Mouse (Mus musculus) A20 (cell line): Measurements from ENCODE around the gene Tmem25.

Source experiments
- DNase-seq: peaks from one replicate; pipeline ENCODE4 v3.0.0-alpha.2; 2011; ENCODE audit warnings: low read depth, low spot score

The Tmem25 gene

DNA sequence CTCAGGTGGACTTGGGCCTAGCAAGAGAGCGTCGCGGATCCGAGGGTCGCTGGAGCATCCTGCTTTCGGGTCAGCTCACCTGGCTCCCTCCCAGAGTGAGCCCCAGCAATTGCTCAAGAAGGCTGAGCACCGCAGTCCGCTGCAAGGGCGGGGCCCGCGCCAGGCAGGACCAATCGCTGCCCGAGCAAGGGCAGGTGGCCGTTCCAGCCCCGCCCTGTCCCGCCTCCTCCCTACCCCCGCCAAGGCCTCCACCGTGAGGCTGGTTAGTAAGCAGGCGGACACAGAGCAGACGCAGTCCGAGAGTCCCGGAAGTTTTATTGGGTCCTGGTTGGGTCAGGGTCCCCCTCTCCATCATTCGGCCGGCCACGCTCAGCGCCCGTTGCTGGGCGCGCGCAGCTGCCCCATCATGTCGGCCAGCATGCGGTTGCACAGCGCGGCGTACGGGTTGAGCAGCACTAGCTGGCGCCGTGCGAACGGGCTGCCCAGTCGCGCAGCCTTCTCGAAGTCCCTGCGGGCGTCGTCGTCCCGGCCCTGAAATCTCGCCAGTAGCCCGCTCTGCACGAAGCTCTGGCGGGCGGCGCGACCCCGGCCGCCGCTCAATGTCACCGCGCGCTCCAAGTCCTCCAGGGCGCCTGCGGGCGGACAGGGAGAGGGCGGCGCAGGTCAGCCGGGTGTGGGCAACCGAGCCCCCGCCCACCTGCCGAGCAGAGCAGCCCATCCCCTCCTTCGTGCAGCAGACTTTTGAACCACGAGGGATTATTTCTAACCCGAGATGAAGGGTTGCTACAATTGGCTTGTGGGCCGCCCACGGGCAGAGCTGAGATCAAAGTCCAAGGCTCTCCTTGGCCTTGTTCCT is at the start of gene Tmem25:
Gene Tmem25 (minus strand): TSS at position 206 of the 856 bp plus-strand sequence.
- DNase-seq = peak; percentile 92

DNA sequence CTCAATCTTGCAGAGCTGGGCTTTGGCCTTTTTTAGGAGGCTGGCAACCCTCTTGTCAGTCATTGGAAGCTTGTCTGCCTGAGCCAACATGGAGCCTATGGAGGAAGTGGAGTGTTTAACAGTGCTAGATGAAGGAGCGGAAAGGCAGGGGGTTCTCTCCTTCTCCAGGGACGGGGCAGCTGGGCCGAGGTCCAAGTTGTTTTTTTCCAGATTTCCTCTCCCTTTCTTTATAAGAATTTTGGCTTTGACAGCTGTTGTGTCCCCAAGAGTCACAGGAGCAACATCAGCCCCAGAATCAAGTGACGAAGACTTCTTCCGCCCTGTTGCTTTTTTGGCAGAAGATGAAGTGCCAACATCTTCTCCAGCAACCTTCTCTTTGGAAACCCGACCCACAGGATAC is 48.3 kb upstream of the Tmem25 start:
- no peak for DNase-seq

DNA sequence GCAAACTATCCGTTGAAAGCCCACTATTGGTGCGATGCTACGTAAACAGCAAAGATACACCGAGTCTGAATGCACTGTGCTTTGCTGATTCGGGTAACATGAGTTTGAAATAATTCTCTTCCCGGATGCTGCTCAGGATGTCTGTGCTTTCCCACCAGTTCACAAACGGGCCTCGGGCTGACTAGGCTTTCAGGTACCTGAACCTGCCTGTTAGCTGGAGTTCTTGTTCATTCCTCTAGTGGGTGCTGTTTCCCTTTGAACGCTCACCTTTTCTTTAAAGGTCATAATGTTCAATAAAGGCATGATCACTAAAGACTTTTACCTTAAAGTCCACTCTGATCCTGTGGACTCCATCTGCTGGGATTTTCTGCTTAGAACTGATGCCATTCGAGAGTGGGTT is 42.1 kb upstream of the Tmem25 start:
- DNase-seq = peak; percentile 53

DNA sequence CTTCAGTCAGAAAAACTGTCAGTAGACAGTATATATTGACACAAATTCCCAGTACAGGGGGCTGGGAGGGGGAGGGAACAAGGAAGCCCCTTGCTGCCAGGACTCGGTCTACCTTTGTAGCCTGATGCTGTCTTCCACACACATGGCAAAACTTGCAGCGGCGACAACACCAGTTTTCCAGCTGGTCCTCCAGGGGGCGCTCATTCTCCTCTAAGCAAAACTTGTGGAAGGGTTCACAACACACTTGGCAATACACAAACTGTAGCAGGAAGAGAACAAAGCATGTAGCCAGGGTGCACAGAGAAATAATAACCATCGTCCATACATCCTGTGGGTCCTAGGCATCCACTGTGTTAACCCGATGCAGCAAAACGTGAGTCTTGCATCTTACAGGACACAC is 37.3 kb upstream of the Tmem25 start:
- DNase-seq = peak; percentile 81

DNA sequence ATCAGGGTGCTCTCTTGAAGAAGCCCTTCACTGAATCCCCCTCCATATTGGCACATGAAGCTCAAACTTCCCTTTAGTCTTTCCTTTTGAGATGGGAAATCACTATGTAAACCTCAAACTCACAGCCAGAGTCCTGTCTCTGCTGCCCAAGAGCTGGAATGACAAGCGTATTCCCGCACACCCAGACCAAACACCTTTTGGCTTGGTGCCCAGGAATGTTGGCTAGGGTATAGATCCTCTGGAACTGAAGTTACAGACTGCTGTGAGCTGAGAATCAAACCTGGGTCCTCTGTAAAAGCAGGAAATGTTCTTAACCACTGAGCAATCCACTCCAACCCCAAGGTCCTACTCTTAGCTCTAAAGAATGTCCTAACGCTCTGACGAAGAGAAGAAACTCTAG is 33.2 kb upstream of the Tmem25 start:
- no peak for DNase-seq

DNA sequence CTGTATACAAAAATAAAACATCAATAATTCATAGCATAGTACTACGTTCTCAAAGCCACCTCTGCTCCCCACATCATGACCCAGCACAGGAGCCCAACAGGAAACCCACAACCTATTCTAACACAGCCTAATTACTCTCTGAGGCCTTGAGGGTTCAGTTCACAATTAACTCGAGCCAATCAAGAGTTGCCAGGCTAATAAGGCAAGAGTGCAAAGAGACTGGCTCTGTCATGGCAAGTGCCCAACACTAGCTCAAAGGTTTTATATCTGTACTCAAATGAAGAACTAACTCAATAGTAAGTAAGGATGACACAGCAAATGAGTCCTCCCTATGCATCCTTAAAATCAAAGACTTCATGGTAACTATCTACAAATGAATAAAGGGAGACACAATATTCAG is 31.4 kb upstream of the Tmem25 start:
- no peak for DNase-seq

DNA sequence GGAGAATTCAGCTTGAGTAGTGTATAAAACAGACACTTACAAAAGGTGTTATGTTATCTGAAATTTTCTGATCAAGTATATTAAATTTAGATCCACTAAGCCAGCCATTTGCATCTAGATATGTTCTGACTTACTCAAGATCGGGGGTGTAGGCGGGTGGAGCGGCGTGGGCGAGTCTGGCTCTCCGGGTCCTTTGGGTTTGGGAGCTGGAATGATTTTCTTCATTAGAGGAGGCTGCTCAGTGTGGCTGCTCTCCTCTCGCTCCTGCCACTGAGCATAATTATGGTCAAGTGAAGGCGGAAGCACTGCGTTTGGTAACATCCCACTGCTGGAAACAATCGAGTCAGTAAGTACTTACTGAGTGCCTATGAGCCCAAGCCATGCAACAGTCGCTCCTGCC is 29.8 kb upstream of the Tmem25 start:
- no peak for DNase-seq

DNA sequence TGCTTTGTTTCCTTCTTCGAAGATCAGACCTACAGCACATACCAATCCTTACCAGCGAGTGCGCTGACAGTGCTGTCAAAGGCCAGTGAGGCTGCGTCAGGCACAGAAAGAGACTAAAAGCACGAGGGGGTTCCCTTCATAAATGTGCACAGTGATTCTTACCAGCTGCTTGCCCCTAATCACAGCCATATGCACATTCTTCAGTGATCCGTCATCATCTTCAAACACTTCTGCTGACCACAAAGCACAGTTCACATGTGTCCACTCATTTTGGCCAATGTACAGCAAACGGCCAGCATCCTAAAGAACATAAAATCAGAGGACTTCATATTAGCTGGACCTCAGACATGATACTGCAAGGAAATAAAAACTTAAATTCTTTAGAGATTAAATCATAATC is 27.6 kb upstream of the Tmem25 start:
- no peak for DNase-seq

DNA sequence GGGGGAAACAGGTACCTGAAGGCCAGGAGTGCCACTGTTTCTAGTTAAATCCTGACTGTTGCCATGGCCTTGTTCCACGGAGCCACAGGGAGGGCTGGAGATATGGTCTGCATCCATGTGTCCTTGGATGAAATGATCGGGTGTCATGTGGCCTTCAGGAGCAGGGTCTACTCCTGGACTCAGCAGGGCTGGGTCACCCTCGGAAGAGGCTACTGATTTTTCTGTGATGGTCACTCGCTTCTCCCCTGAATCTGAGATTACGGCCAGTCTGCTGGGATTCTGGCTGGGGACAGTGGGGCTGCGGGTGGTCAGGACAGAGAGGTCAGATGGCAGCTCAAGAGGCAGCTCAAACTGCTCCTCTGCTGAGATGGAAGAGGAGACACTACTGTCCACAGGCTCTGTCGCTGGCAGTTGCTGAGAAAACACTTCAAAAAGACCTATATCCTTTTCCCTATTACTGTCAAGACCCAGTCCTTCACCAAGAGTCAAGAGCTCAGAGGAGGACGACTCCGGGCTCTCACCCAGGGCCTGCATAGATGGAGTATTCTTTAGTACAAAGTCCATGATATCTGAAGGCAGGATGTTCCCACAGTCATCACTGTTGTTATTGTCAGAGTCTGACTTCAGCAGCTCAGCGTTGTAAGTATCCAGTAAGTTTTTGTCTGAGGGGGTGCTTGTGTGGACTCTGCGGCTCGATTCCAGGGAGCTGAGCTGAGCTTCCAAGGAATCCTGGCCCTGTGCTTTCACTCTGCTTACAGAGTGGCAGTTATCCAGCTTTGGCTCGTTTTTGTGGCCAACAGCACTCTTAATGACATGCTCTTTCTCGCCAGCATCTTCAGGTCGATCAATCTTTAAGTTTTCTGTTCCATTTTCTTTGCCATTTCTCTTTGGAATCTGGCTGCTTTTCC is 21.1 kb upstream of the Tmem25 start:
- no peak for DNase-seq

DNA sequence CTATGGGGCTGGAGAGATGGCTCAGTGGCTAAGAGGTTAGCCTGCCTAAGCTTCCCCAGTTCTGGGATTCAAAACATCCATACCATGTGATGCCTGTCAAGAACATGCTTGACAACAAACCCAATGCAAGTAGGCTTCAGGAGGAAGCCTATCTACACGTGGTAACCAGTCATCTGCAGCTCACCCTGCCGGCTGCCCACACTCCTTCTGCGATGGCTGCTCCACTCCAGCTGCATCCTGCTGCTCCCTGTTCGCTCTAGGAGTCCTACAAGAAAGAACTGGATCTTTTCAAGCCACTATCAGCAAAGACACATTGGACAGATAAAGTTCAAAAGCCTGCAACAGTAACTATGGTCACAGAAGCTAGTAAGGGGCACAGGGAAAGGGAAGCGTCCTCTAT is 18.4 kb upstream of the Tmem25 start:
- DNase-seq = no peak

DNA sequence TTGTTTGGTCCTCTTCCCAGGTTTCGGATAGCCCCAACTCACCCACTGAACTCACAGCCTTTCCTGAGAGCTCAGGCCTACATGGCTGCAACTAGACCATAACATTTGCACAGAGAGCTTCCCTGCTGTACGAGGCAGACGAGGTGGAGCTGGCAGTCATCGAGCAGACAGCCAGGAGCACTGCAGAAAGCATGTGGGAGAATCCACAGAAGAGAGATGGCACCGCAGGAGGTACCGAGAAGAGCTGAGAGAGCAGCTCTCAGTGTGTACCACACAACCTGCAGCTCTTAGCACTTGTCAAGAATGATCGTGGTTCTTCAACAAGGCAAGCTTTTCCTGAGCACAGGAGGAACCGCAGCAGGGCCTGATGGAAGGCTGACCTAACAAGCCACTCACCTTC is 15.1 kb upstream of the Tmem25 start:
- DNase-seq = no peak

DNA sequence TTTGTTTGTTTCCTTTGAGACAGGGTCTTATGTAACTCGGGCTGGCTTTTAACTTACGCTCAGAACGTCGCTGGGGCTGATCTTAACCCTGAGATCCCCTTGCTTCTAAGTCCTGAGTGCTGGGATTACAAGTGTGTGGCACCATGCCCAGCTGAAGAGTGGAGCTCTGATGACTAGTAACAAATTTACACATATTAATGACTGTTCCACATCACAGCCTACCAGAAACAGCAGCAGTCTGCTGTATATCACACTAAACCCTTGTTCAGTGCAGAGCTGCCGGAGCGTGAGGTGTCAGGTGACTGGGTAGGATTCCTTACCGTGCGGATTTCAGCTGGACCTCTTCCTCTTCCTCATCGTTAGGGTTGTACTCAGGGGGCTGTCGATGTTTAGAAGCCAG is 11.2 kb upstream of the Tmem25 start:
- DNase-seq = no peak

DNA sequence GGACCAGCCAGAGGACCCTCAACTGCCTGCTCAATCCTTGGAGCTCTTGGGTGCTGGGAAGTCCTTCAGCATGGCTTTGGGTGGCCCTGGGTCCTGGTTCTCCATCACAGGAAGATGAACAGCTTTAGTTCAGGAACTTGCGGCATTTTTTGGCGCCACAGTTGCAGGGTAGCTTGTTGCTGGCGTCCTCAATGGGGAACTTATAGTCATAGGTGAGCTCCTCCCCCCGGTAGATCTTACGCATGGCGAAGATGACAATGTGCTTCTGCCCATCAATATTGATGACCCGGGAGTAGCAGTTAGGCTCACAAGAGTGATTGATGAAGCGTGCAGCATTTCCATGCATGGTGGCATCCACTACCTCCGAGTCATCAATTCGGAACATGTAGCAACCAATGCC is 8.7 kb upstream of the Tmem25 start:
- no peak for DNase-seq

DNA sequence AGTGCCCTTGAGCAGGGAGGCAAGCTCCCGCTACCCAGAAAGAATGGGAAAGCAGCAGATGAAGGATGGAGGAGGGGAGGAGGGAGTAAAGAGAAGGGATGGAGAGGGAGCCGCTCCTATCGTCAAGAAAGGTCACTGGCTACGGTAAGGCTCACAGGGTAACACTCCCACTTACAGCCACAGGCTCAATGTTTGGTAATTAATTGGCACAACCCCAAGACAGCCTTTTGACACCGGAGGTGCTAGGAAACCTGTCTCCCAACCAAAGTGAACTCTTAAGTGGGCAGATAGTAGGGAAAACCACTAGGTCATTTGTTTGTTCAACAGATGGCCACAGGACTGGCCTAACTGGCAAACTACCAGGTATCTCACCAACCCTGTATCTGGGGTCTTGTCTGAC is 8.0 kb upstream of the Tmem25 start:
- no peak for DNase-seq

DNA sequence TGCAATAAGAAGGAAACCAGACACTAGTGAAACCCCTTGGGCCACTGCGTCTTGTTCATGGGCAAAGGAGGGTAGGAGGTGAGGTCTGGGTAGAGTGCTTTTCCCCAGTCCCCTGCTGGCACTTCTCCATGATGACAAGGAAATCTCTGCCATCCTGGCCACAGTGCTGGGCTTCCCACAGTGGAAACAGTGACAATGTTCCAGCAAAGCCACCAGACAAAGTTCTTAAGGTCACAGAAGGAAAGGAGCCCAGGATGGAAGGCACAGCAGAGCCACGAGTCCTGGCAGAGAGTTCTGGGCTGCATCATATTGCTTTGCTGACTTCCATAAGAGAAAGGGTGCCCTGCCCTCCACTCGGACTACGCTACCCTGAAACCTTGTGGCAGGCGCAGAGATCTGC is 6.4 kb upstream of the Tmem25 start:
- no peak for DNase-seq

DNA sequence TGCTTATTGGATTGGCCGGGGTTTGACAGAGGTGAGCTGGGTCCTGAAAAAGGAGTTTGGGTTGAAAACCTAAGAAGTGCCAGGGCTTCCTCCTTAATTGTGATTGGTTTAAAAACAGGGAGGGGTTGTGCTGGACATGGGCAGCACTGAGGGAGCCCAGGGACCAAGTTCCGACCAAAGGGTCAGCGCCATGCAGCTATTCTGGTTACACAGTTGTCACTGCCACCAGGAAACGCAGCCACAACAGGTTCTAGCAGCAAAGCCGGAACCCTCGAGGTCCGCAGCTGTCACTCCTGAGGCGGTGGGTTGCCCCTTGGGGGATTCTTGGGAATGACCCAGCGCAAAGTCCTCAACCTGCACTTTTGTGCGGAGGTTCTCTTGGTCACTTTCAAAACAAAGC is 5.6 kb upstream of the Tmem25 start:
- DNase-seq = no peak

DNA sequence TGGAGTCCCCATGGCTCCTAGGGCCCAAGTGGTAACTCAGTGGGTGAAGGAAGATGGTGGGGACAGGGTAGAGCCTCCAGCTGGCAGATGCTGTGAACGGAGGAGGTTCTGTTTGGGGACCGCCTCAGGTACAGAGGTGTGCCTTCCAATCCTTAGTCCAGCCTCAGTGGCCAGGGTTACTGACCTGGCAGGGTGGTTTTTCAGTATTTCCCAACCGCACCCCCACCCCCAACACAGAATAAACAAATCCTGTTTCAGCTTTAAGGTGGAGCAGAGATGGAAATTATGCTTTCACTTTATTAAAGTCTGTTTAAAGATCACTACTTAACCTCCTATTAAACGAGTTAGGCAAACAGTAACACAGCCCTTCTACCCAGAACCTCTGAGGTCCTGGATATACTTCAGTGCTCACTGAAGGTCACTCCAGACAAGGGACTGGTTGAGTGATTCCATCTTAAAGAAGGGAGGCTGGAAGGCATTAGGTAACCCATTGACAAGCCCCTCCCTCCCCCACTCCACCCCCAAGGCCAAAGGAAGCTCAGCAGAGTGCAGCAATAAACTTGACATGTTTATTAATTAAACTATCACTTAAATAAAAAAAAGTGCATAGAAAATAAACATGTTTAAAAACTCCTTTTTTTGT is 3.8 kb upstream of the Tmem25 start, which contains the start of gene Ttc36:
Gene Ttc36 (minus strand): TSS at position 265 of the 643 bp plus-strand sequence.
- no peak for DNase-seq

DNA sequence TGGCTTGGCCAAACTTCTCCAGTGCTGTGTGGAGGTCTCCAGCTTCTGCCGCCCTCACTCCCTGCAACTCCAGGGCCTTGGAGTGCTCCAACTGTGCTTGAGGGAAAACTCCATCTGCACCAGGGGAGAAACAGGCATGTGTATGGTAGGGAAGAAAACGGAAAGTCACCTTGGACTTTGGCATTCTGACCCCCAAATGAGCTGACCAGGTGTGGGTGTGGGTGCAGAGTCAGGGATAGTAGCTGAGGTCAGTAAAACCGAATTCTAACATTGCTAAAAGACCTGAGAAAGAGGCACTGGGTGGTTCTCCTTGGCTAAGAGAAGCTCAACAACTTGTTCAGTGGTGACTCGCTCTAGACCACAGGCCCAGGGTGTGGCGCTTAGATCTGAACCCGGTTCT is 2.6 kb upstream of the Tmem25 start:
- no peak for DNase-seq

DNA sequence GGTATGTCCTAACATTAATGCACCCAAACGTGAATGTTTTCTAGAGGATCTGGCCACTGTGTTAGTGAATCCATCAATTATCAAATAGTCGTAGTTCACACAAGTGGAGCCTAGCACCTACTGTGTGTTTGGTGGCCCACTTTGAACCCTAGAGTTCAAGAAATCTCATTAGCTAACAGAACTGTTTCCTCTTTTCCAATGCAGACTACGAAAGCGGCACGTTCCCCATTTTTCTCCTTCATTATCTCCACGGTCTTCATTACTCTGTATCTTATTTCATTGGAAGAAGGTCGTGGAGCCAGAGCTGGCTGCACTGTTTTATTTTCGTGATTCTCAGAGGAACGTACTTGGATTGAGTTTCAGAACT is 834 bp upstream of the Tmem25 start:
- no peak for DNase-seq

DNA sequence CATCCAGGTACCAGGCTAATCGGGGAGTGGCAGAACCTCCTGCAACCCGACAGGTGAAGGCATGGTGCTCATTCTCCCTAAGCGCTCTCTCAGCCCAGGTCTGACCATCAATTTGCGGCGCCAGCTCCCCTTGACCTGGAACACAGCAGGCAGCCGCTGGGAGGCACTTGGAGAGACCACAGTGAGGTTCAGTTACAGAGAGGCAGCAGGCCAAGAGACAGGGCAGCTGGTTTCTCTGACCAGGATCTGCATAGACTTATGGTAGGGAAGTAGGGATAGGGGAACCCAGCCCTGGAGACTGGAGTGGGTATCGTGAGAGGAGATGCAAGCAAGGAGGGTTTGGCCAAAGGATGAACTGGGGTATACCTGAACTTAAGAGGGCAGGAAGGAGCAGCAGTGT is 809 bp downstream of the Tmem25 start:
- DNase-seq = no peak

DNA sequence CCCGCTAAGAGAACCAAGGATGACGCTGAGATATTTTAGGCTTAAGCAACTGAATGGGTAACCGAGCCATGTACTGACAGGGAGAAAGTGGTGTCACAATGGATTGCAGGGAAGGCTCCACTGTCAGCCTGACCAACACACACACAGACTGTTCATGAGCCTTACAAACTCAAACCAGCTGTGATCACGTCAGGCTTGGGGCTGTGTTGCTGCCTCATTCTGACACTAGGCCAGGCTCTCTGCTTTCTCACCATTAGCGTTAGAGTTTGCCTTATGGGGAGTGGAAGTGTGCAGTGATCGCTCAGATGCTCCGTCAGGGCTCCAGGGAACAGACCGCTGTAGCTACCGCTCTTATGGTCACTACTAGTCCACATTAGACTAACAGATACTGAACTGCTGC is 6.3 kb downstream of the Tmem25 start:
- DNase-seq = no peak
